Mouse (Mus musculus) left cerebral cortex, adult 9 months (tissue): ENCODE results near the gene Rasgef1b.
A peak's percentile ranks its signal among the peaks of the same experiment; 100 is the strongest.

Experiments
- DNase-seq, 2 experiments: peaks; one replicate each; pipeline ENCODE4 v3.0.0; 2022; ENCODE audit warnings: low spot score in 2 of 2

Gene Rasgef1b

GRCm38 (mm10) chr5:99602244-99603023, 126.4 kb downstream of the Rasgef1b start:
- no peak for DNase-seq

- no peak for DNase-seq
Observed at GRCm38 (mm10) chr5:99599376-99599775, 129.5 kb downstream of the Rasgef1b start.

GRCm38 (mm10) chr5:99598470-99599110, 130.3 kb downstream of the Rasgef1b start:
- DNase-seq = peak in 1 of 2 experiments; percentile 51

- peak in 1 of 2 experiments; percentile 30 for DNase-seq
Observed at GRCm38 (mm10) chr5:99597701-99598100, 131.2 kb downstream of the Rasgef1b start.

GRCm38 (mm10) chr5:99591348-99591747, 137.5 kb downstream of the Rasgef1b start:
- no peak for DNase-seq

- DNase-seq = no peak
Observed at GRCm38 (mm10) chr5:99590539-99590938, 138.3 kb downstream of the Rasgef1b start.

- DNase-seq = no peak
Observed at GRCm38 (mm10) chr5:99587994-99588393, 140.9 kb downstream of the Rasgef1b start.

- no peak for DNase-seq
Observed at GRCm38 (mm10) chr5:99587589-99587988, 141.3 kb downstream of the Rasgef1b start.

GRCm38 (mm10) chr5:99586287-99586686, 142.6 kb downstream of the Rasgef1b start:
- no peak for DNase-seq

- DNase-seq = no peak
Observed at GRCm38 (mm10) chr5:99585166-99585898, 143.5 kb downstream of the Rasgef1b start.

GRCm38 (mm10) chr5:99584266-99584665, 144.6 kb downstream of the Rasgef1b start:
- DNase-seq = no peak

GRCm38 (mm10) chr5:99582055-99582454, 146.8 kb downstream of the Rasgef1b start:
- no peak for DNase-seq

- peak in 1 of 2 experiments; percentile 35 for DNase-seq
Observed at GRCm38 (mm10) chr5:99578692-99579091, 150.2 kb downstream of the Rasgef1b start.

GRCm38 (mm10) chr5:99575897-99576296, 153.0 kb downstream of the Rasgef1b start:
- no peak for DNase-seq

- DNase-seq = no peak
Observed at GRCm38 (mm10) chr5:99564501-99565323, 164.2 kb downstream of the Rasgef1b start.

GRCm38 (mm10) chr5:99562096-99562495, 166.8 kb downstream of the Rasgef1b start:
- DNase-seq = no peak

GRCm38 (mm10) chr5:99559814-99560213, 169.1 kb downstream of the Rasgef1b start:
- no peak for DNase-seq

GRCm38 (mm10) chr5:99558231-99558630, 170.6 kb downstream of the Rasgef1b start:
- DNase-seq = no peak

- DNase-seq = no peak
Observed at GRCm38 (mm10) chr5:99552645-99553044, 176.2 kb downstream of the Rasgef1b start.

- DNase-seq = no peak
Observed at GRCm38 (mm10) chr5:99544664-99545494, 184.0 kb downstream of the Rasgef1b start.
